Mouse (Mus musculus) liver, adult (tissue): ENCODE data around the gene Tmem259.

Experiments
- GATA4 ChIP-seq: IDR thresholded peaks from 2 replicates; pipeline ENCODE4 v1.6.1; 2014; ENCODE audit warnings: mild to moderate bottlenecking, low read length; ENCODE audit not compliant: insufficient replicate concordance

Tmem259 gene

GRCm38 (mm10) chr10:79928907-79929701 lies 55.0 kb downstream of the Tmem259 start:
- no peak for TF ChIP-seq GATA4

- TF ChIP-seq GATA4 = no peak
These were observed 56.0 kb downstream of the Tmem259 start for GRCm38 (mm10) chr10:79928030-79928694.

GRCm38 (mm10) chr10:79927324-79928029 lies 56.7 kb downstream of the Tmem259 start:
- no peak for TF ChIP-seq GATA4

GRCm38 (mm10) chr10:79926491-79927323 lies 57.4 kb downstream of the Tmem259 start, which contains the start of gene Arid3a:
Arid3a (plus strand) TSS chr10:79927043.
- peak; percentile 51; the same call in 1 of the 2 replicates for TF ChIP-seq GATA4

- TF ChIP-seq GATA4 = no peak
These were observed 58.2 kb downstream of the Tmem259 start for GRCm38 (mm10) chr10:79925785-79926490.

- TF ChIP-seq GATA4 = no peak; the same call in 1 of the 2 replicates
These were observed 58.9 kb downstream of the Tmem259 start for GRCm38 (mm10) chr10:79924998-79925784.
